Mouse (Mus musculus) brain, embryonic 14.5 days (tissue): ENCODE results near the gene Wdr59.

Experiments
- CTCF ChIP-seq: fragments of 200-500 bp; IDR thresholded peaks from 2 replicates; pipeline ENCODE4 v1.5.1; 2012; ENCODE audit warnings: inconsistent platforms, mild to moderate bottlenecking, moderate library complexity, borderline replicate concordance; ENCODE audit not compliant: insufficient read depth, insufficient read length; ENCODE audit errors: extremely low read depth
- POLR2A ChIP-seq: fragments of 200-500 bp; IDR thresholded peaks from 2 replicates; pipeline ENCODE4 v1.6.1; 2012; ENCODE audit warnings: mild to moderate bottlenecking, inconsistent platforms, borderline replicate concordance; ENCODE audit not compliant: poor library complexity, insufficient read depth, insufficient read length, severe bottlenecking; ENCODE audit errors: extremely low read depth

DNA sequence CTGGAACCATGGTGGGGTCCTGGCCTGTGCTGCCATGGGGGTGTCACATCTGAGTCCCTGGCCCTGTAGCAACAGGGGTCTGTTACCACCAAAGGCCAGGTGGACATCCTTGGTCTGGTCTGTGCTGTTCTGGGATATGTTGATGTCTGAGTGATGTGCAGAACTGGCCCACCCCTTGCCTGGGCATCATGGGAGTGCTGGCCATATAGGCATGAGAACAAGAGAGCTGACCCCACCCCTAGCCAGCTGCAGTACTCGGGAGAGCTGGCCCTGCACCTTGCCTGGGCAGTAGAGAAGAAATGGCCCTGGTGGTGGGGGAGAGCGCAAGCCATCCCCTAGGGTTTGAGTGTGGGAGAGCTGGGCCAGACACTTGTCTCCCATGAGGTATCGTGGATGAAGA, 102.7 kb downstream of the Wdr59 start:
- TF ChIP-seq CTCF (no peak), POLR2A (no peak)
